Mouse (Mus musculus) c-Kit-negative CD71-positive TER-119-positive erythroid progenitor cells, embryonic 14.5 days (primary cell): Measurements from ENCODE around the gene Tnp2.

ENCODE experiments used
- DNase-seq: peaks from one replicate; pipeline ENCODE4 v3.0.0-alpha.2; 2013; ENCODE audit warnings: low read depth, low spot score

Gene Tnp2

GRCm38 (mm10) chr16:10769661-10770060 lies 18.8 kb downstream of the Tnp2 start:
- DNase-seq: no peak

DNA sequence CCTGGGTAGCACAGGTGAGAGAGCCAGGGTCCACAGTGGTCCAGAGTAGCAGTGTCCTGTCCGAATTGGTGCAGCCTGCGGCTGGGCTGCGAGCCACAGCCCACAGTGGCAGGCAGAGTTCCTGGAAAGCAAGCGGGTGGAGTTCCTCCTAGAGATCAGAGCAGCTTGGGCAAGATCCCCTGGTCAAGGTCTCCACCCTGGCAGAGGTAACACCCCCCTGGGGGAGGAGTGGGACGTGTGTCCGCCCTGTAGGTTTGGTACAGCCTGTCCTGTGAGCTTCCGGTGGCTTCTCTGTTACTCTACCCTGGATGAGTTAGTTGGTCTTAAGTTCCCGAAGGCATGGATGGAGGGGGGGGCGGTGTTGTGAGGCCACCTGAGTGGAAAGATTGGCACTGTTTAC lies 19.6 kb downstream of the Tnp2 start:
- DNase-seq: no peak

- DNase-seq: peak; percentile 57
These were observed 21.3 kb downstream of the Tnp2 start for GRCm38 (mm10) chr16:10767158-10767557.

- no peak for DNase-seq
These were observed 24.1 kb downstream of the Tnp2 start for GRCm38 (mm10) chr16:10764323-10764722.

DNA sequence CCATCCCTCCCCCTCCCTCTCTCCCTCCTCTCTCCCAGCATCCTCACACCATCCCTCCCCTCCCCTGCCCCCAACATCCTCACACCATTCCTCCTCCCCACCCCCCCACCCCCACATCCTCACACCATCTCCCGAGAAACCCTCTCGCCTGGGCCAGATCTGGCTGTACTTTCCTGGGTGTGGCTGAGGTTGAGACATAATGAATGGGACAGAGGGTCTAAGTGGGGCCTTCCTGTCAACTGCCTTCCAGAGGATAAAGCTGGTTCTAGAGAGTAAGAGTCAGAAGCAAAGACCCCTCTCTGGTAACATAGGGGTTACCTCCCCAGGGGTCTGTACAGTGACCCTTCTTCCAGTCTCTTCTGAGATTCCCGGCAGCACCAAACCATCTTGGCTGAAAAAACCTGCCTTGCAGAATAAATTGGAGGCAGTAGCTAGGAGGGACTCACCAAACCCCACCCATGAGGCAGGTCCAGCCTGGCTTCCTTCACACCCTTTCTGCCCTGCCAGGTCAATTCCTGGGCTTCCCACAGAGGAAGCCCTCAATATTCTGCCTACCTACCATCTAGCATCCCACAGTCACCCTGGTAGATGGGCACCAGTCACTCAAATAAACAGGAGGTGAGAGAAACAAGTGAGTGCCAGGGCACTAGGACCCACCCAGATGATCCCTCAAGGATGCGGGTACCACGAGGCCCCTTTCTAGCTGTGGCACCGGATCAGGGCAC lies 24.8 kb downstream of the Tnp2 start:
- DNase-seq: no peak

DNA sequence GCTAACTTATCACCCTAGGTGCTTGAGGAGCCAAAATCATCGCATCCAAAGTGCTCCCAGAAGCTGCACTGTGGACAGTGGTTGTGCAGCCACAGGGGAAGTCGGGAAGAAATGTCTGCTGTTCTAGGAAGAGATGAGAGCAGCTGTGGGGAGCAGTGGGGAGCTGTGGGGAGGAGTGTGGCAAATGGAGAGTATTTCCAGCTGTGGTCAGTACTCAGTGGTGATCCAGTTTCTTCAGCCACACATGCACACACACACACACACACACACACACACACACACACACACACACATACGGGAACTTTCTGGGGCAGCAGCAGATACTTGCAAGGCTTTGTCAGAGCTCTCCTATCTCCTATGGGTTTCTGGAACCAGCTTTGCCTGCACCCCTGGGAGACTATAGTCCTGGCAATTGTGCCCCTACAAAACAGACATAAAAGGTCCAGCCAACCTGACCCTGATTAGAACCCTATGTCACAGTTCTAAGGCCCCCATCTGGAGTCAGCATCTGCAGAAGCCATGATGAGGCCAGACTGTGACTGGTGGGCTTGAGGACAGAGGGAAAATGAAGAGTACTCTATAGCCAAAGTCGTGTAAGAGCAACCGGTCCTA lies 25.8 kb downstream of the Tnp2 start:
- no peak for DNase-seq

DNA sequence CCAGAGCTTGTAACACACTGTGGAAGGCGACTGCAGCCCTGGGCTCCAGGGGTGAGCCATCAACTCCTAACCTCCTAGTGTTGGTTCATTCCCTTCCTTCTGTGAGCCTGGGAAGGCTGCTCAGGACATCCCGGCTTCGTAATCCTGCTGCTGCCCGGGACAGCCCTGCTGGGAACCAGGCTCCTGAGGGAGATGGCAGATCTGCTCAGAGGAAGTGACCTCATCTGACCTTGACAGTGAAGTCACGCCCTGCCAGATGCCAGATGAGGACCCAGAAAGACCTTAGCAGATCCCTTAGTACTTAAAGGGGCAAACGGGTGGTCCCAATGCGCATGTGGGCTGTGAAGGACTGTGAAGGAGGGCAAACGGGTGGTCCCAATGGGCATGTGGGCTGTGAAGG lies 27.3 kb downstream of the Tnp2 start:
- DNase-seq: no peak

DNA sequence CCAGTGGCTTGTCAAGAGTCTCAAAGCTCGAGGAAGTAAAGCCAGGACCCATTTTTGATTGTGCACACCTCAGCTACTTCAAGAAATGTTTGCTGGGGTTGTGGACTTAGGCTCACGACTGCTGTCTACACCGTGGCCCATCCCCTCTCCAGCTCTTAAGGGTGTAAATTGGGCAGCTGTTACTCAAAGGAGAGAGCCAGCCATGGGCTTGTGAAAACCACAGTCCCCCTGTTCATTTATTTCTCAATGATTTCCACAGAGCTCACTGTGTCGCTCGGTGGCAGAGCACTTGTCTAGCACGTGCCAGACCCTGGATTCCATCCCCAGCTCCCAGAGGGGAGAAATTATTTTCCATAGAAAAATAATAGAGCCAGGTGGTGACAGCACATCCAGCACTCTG lies 32.3 kb downstream of the Tnp2 start:
- no peak for DNase-seq

DNA sequence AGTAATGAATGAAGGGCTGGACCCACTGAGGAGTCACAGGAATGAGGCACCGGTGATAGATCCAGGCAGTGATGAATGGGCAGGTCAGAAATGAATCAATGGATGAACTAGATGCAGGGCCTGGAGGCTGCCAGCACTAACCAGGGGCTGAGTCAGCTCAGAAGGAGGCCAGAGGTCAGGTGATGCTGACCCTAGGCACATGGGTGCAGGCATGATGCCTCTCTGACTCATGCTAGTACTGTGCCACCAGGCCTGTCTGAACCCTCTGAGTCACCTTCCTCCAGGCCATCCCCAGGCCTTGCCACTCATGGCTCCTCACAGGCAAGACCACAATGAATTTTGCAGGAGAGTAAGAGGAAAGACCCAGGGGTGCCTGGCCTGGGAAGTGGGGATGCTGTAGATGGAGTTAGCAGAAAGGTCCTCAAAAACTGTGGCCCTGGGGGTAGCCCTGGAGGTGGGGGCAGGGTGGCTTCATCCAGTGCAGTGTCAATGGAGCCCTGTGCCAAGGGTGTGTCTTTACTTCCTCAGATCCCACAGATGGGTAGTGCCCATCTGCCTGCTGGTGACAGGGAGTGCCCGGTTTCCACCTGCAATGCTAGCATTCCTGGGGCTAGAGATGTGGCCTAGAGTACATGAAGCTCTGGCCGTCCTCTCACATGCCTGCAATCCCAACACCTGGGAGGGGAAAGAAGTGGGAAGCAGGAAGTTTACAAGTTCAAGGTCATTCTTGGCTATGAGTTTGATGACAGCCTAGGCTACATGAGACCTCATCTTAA lies 33.8 kb downstream of the Tnp2 start:
- DNase-seq: no peak

DNA sequence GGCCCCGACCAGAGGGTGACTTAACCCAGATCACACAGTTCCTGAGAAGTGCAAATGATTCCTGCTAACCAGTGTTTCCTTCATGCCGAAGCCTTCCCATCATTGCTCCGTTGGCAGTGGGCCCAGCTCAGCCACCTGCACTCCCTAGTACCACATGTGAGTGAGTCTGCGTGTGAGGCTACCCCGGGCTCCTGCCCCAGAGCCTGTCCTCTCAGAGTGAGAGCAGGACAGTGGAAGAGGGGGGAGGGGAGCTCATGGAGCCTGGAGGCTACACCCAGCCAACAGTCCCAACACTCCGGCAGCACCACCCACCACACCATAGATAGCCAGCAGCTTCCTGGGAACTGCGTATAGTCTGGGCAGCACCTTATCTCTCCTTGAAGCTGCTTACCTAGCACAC lies 38.6 kb downstream of the Tnp2 start:
- no peak for DNase-seq

- DNase-seq: no peak
These were observed 39.2 kb downstream of the Tnp2 start for GRCm38 (mm10) chr16:10749226-10749625.

DNA sequence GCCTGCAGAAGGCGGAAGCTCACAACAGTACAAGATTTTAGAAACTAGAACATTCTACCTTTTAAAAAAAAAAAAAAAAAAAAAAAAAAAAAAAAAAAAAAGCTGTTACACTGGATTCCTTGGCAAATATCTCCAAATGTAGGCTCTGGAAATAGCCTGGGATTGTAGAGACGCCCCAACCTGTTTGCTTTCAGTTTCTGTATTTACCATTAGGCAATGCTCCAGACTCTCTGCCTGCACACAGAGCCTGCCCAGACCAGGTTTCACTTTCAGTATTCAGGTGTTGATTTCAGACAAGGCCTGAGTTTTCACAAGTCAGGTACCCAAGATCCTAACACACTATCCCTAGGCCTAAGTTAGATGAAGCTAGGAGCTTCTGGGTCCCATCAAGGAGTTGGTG lies 47.4 kb downstream of the Tnp2 start:
- DNase-seq: no peak

GRCm38 (mm10) chr16:10739854-10740398 lies 48.5 kb downstream of the Tnp2 start:
- DNase-seq: no peak

GRCm38 (mm10) chr16:10738866-10739265 lies 49.6 kb downstream of the Tnp2 start:
- no peak for DNase-seq
